Mouse (Mus musculus) testis, adult 2 months (tissue): ENCODE measurements at regions not wholly inside any gene's neighbourhood (a gene's known extent, or its start where the extent isn't known, plus 50 kb on each side); places are given as distances from the start of the nearest gene placed in this dataset.

Source experiments
- H3K27ac ChIP-seq: fragments of 200-500 bp; 2 replicates; pipeline ENCODE4 v1.5.1; 2012; ENCODE audit warnings: low read depth, low read length; ENCODE audit not compliant: control insufficient read depth, insufficient read depth
- H3K27me3 ChIP-seq: fragments of 200-500 bp; 2 replicates; pipeline ENCODE4 v1.6.1; 2012; ENCODE audit warnings: mild to moderate bottlenecking, low read length, moderate library complexity; ENCODE audit not compliant: control insufficient read depth, insufficient read depth
- H3K36me3 ChIP-seq: fragments of 200-500 bp; 2 replicates; pipeline ENCODE4 v1.6.1; 2012; ENCODE audit warnings: mild to moderate bottlenecking, low read length; ENCODE audit not compliant: control insufficient read depth, insufficient read depth
- H3K4me1 ChIP-seq: fragments of 200-500 bp; 2 replicates; pipeline ENCODE4 v1.6.1; 2012; ENCODE audit warnings: low read length; ENCODE audit not compliant: control insufficient read depth, insufficient read depth
- H3K4me3 ChIP-seq: fragments of 200-500 bp; 2 replicates; pipeline ENCODE4 v1.5.1; 2012; ENCODE audit warnings: low read depth, mild to moderate bottlenecking, low read length, moderate library complexity, mixed read lengths; ENCODE audit not compliant: control insufficient read depth
- CTCF ChIP-seq: fragments of 200-500 bp; IDR thresholded peaks from 2 replicates; pipeline ENCODE4 v1.5.1; 2012; ENCODE audit warnings: low read depth, mild to moderate bottlenecking, inconsistent platforms, low read length, moderate library complexity; ENCODE audit not compliant: control insufficient read depth, insufficient read depth, insufficient replicate concordance
- POLR2A ChIP-seq: fragments of 200-500 bp; IDR thresholded peaks from 2 replicates; pipeline ENCODE4 v1.6.1; 2012; ENCODE audit warnings: low read depth, mild to moderate bottlenecking, inconsistent platforms, low read length, moderate library complexity; ENCODE audit not compliant: control insufficient read depth

GRCm38 (mm10) chr1:194226550-194227160, 391.4 kb upstream of the Plxna2 start:
- Histone ChIP-seq H3K27ac (no peak overlapping the region), H3K36me3 (no peaks in the 10 kb centered on the region)

GRCm38 (mm10) chr1:194225786-194226185, 392.2 kb upstream of the Plxna2 start:
- Histone ChIP-seq H3K27me3 (no peaks in the 10 kb centered on the region), H3K4me1 (no peaks in the 10 kb centered on the region), H3K27ac (no peak overlapping the region), H3K36me3 (no peaks in the 10 kb centered on the region), H3K4me3 (no peak overlapping the region)
- TF ChIP-seq CTCF = no peak
- no peak for TF ChIP-seq POLR2A

More at GRCm38 (mm10) chr1:194226550-194227160, 391.4 kb upstream of the Plxna2 start:
- Histone ChIP-seq H3K27me3 (no peaks in the 10 kb centered on the region), H3K4me3 (no peak overlapping the region), H3K4me1 (no peaks in the 10 kb centered on the region)
- TF ChIP-seq POLR2A = no peak
- TF ChIP-seq CTCF = no peak

GRCm38 (mm10) chr1:194224046-194224445, 394.0 kb upstream of the Plxna2 start:
- no peak overlapping the region for H3K4me3 ChIP-seq
- no peak overlapping the region for H3K27ac ChIP-seq
- no peaks in the 10 kb centered on the region for H3K27me3 ChIP-seq
- H3K4me1 ChIP-seq = no peaks in the 10 kb centered on the region
- no peak for TF ChIP-seq POLR2A
- no peak for TF ChIP-seq CTCF
- H3K36me3 ChIP-seq = no peaks in the 10 kb centered on the region

- no peak overlapping the region for H3K27ac ChIP-seq
- H3K36me3 ChIP-seq = no peaks in the 10 kb centered on the region
- TF ChIP-seq POLR2A (no peak), CTCF (no peak)
- H3K4me3 ChIP-seq = no peak overlapping the region
- no peaks in the 10 kb centered on the region for H3K4me1 ChIP-seq
- no peaks in the 10 kb centered on the region for H3K27me3 ChIP-seq
These were observed 394.4 kb upstream of the Plxna2 start for GRCm38 (mm10) chr1:194223610-194224009.

- TF ChIP-seq CTCF (peak; percentile 91; the same call in 1 of the 2 replicates), POLR2A (no peak)
- H3K4me3 ChIP-seq = no peak overlapping the region; the same call in 1 of the 2 replicates
- no peaks in the 10 kb centered on the region for H3K27me3 ChIP-seq
- H3K4me1 ChIP-seq = no peaks in the 10 kb centered on the region
- no peak overlapping the region for H3K27ac ChIP-seq
- H3K36me3 ChIP-seq = no peaks in the 10 kb centered on the region
These were observed 395.0 kb upstream of the Plxna2 start for GRCm38 (mm10) chr1:194223015-194223414.

GRCm38 (mm10) chr1:194208034-194209000, 409.7 kb upstream of the Plxna2 start:
- no peak for TF ChIP-seq CTCF
- no peak for TF ChIP-seq POLR2A

GRCm38 (mm10) chr1:194197516-194197915, 420.5 kb upstream of the Plxna2 start:
- no peaks in the 10 kb centered on the region for H3K36me3 ChIP-seq
- H3K4me3 ChIP-seq = no peak overlapping the region
- TF ChIP-seq CTCF (no peak), POLR2A (no peak)
- H3K27ac ChIP-seq = no peak overlapping the region
- H3K4me1 ChIP-seq = no peaks in the 10 kb centered on the region
- no peaks in the 10 kb centered on the region for H3K27me3 ChIP-seq

More at GRCm38 (mm10) chr1:194208034-194209000, 409.7 kb upstream of the Plxna2 start:
- no peaks in the 10 kb centered on the region; the same call in 1 of the 2 replicates for H3K4me1 ChIP-seq
- no peak overlapping the region for H3K27ac ChIP-seq
- no peaks in the 10 kb centered on the region for H3K27me3 ChIP-seq
- no peaks in the 10 kb centered on the region for H3K36me3 ChIP-seq
- no peak overlapping the region for H3K4me3 ChIP-seq
